Mouse (Mus musculus) kidney, adult 2 months (tissue): ENCODE measurements around the gene Plekha6.

Experiments
- CTCF ChIP-seq: fragments of 200-500 bp; conservative IDR thresholded peaks from 2 replicates; pipeline ENCODE4 v1.5.1; 2011; ENCODE audit warnings: low read depth, mild to moderate bottlenecking, control low read depth, low read length, moderate library complexity, mixed read lengths; ENCODE audit not compliant: insufficient read depth, insufficient read length
- POLR2A ChIP-seq: fragments of 200-500 bp; IDR thresholded peaks from one replicate; pipeline ENCODE4 v1.6.1; 2011; ENCODE audit warnings: low read depth, low read length, control low read depth

DNA sequence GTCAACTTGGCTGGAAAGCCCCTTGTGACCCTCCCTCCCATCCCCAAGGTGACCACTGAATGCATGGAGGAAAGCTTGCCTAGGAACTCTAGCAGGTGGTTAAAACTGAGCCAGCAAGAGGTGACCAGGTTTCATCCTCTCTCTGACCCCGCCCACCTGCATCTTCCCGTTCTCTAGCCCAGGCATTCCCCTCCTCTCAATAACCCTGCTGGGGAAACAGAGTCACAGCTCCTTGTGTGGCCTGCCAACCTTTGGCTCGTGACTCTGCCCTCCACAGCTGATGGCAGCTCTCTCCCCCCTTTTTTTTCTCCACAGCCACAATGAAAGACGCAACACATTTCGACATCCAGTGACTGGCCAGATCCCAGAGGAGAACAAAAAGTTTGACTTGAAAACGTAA, 94.7 kb downstream of the Plekha6 start:
- TF ChIP-seq CTCF (no peak), POLR2A (no peak)
